Mouse (Mus musculus): Measurements from ENCODE around the gene Rbm38. TPM values are rescaled to one million over a fixed set of nuclear protein-coding genes. Genes with fewer than 3 reads are reported as not detected.
A peak's percentile ranks its signal among the peaks of the same experiment; 100 is the strongest.

The Rbm38 gene
- polyA plus RNA-seq, 1 experiment, result 60.9 TPM

GRCm38 (mm10) chr2:173027169-173027823, 7.0 kb downstream of the Rbm38 start:
- DNase-seq (ENCODE audit: low read depth), result no peak
- TF ChIP-seq POLR2A (IDR thresholded peaks at IDR 0.05; ENCODE audit: borderline replicate concordance, extremely low read depth, insufficient read depth, insufficient read length, poor library complexity, severe bottlenecking), result no peak
- no peak for TF ChIP-seq CTCF (IDR thresholded peaks at IDR 0.05; ENCODE audit: borderline replicate concordance, extremely low read depth, insufficient read depth, insufficient read length)

DNA sequence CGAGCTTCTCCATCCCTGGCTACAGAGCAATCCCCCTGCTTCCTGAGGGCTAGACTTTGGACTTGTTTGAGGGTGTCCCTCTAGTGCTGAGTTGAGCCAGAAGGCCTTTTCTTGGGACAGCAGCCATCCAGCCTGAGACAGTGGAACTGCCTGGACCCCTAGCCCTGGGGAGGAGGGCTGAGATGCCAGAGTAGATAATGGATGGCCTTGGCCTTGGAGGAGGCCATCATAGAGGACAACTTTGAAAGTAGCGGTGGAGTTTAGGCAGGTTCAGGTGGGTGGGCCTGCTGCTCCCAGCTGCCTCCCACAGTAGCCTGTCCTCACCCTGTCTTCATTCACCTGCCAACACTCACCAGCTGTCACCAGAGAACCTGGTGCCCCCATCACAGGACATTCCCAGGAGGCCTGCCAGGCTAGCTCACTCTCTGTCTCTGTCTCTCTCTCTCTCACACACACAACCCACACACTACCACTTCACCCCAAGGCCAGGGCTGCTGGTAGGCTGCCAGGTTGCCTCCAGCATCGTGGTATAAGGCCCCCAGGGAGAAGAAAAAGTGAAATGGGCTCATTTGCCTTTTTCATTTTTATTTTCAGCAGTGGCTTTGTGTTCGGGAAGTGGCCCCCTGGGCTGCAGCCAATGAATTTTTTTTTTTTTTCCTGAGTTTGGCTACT, 7.7 kb downstream of the Rbm38 start:
- TF ChIP-seq POLR2A (IDR thresholded peaks at IDR 0.05; ENCODE audit: borderline replicate concordance, extremely low read depth, insufficient read depth, insufficient read length, poor library complexity, severe bottlenecking) (no peak), CTCF (IDR thresholded peaks at IDR 0.05; ENCODE audit: borderline replicate concordance, extremely low read depth, insufficient read depth, insufficient read length) (no peak)
- DNase-seq (ENCODE audit: low read depth), result peak; percentile 15

GRCm38 (mm10) chr2:173028508-173029031, 8.3 kb downstream of the Rbm38 start:
- TF ChIP-seq CTCF (IDR thresholded peaks at IDR 0.05; ENCODE audit: borderline replicate concordance, extremely low read depth, insufficient read depth, insufficient read length) (no peak), POLR2A (IDR thresholded peaks at IDR 0.05; ENCODE audit: borderline replicate concordance, extremely low read depth, insufficient read depth, insufficient read length, poor library complexity, severe bottlenecking) (no peak)
- no peak for DNase-seq (ENCODE audit: low read depth)

- TF ChIP-seq POLR2A (IDR thresholded peaks at IDR 0.05; ENCODE audit: borderline replicate concordance, extremely low read depth, insufficient read depth, insufficient read length, poor library complexity, severe bottlenecking) (no peak), CTCF (IDR thresholded peaks at IDR 0.05; ENCODE audit: borderline replicate concordance, extremely low read depth, insufficient read depth, insufficient read length) (no peak)
- no peak for DNase-seq (ENCODE audit: low read depth)
Measured at GRCm38 (mm10) chr2:173030591-173031338, 10.5 kb downstream of the Rbm38 start.

GRCm38 (mm10) chr2:173033531-173033930, 13.2 kb downstream of the Rbm38 start:
- DNase-seq (ENCODE audit: low read depth), result no peak
- TF ChIP-seq CTCF (IDR thresholded peaks at IDR 0.05; ENCODE audit: borderline replicate concordance, extremely low read depth, insufficient read depth, insufficient read length) (no peak), POLR2A (IDR thresholded peaks at IDR 0.05; ENCODE audit: borderline replicate concordance, extremely low read depth, insufficient read depth, insufficient read length, poor library complexity, severe bottlenecking) (no peak)

- no peak for DNase-seq (ENCODE audit: low read depth)
- TF ChIP-seq CTCF (IDR thresholded peaks at IDR 0.05; ENCODE audit: borderline replicate concordance, extremely low read depth, insufficient read depth, insufficient read length) (no peak), POLR2A (IDR thresholded peaks at IDR 0.05; ENCODE audit: borderline replicate concordance, extremely low read depth, insufficient read depth, insufficient read length, poor library complexity, severe bottlenecking) (no peak)
Measured at GRCm38 (mm10) chr2:173034998-173035397, 14.7 kb downstream of the Rbm38 start.

GRCm38 (mm10) chr2:173035653-173036052, 15.4 kb downstream of the Rbm38 start:
- no peak for TF ChIP-seq POLR2A (IDR thresholded peaks at IDR 0.05; ENCODE audit: borderline replicate concordance, extremely low read depth, insufficient read depth, insufficient read length, poor library complexity, severe bottlenecking)
- no peak for TF ChIP-seq CTCF (IDR thresholded peaks at IDR 0.05; ENCODE audit: borderline replicate concordance, extremely low read depth, insufficient read depth, insufficient read length)

DNA sequence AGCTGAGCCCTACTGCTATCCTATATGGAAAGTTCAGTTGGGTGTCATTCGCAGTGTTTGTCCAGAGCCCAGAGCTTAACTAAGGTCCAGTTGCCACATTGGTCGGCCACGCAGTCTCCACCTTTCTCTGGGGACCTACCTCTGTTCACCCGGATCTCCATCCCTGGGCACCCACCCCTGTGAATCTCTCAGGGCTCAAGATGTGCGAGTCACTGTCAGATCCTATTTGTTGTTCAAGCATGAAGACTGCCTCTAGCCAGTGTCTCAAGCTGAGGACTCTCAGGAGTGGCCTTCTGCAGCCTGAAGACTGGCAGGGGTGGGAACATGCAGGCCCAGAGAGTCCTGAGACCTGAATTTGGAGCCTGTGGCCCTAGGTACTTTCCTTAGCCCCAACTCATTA, 15.8 kb downstream of the Rbm38 start:
- DNase-seq (ENCODE audit: low read depth), result no peak
- TF ChIP-seq CTCF (IDR thresholded peaks at IDR 0.05; ENCODE audit: borderline replicate concordance, extremely low read depth, insufficient read depth, insufficient read length), result no peak
- TF ChIP-seq POLR2A (IDR thresholded peaks at IDR 0.05; ENCODE audit: borderline replicate concordance, extremely low read depth, insufficient read depth, insufficient read length, poor library complexity, severe bottlenecking), result no peak

More at GRCm38 (mm10) chr2:173035653-173036052, 15.4 kb downstream of the Rbm38 start:
- no peak for DNase-seq (ENCODE audit: low read depth)

DNA sequence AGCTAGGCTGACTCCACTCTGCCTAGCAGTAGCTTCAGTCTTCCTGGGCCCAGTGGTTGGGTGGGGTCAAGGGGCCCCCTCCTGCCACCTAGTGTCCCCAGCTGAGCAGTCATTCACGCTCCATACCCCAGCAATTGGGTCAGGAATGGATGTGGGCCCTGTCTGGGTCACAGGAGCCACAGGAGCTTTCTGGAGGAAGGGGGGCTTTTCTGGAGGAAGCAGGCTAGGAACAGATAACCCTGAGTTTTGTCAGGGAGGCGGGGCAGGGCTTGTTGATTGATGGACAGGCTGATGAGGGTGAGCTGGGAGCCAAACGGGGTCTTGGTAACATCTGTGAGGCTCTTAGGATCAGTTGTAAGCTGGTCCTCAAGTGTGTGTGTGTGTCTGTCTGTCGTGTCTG, 16.3 kb downstream of the Rbm38 start:
- TF ChIP-seq CTCF (IDR thresholded peaks at IDR 0.05; ENCODE audit: borderline replicate concordance, extremely low read depth, insufficient read depth, insufficient read length) (no peak), POLR2A (IDR thresholded peaks at IDR 0.05; ENCODE audit: borderline replicate concordance, extremely low read depth, insufficient read depth, insufficient read length, poor library complexity, severe bottlenecking) (no peak)
- no peak for DNase-seq (ENCODE audit: low read depth)

DNA sequence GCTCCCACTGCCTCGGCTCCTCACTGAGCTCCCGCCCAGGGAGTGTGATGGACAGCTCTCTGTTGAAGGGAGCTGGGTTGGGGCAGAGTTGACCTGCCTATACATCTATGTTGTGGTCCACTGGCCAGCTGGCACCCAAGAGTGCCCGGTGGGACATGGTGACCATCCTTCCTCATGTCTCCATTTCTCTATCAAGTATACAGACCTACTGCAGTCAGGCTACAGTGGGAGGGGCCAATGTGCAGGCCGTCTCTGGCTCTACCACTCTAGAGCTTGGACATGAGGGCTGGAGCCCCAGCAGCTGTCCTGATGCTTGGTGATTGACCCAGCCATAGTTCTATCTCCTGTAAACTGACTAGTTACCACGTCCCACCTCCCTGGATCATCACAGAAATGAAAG, 17.0 kb downstream of the Rbm38 start:
- DNase-seq (ENCODE audit: low read depth), result no peak
- TF ChIP-seq CTCF (IDR thresholded peaks at IDR 0.05; ENCODE audit: borderline replicate concordance, extremely low read depth, insufficient read depth, insufficient read length), result no peak
- TF ChIP-seq POLR2A (IDR thresholded peaks at IDR 0.05; ENCODE audit: borderline replicate concordance, extremely low read depth, insufficient read depth, insufficient read length, poor library complexity, severe bottlenecking), result no peak
